Mouse (Mus musculus) lung, postnatal 10 days (tissue): ENCODE results near the gene Gpatch3.

Source experiments
- DNase-seq: peaks from one replicate; pipeline ENCODE4 v3.0.0; 2021

Gpatch3 gene

DNA sequence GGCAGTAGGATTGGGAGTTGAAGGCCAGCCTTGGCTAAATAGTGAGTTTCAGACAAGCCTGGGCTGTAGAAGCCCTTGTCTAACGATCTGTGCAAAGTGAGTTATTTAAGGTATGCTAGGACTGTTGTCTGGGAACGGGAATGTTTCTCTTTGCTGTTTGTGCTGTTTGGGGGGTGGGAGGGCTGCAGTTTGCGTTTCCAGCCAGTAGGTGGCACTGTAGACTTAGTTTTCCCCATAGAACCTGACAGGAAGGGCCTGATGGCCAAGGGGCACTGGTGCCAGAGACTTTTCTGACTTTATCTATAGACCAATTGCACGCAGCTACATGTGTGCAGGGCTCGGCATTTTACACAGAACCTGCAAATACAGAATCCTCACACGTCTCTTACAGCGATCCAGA, 18.0 kb downstream of the Gpatch3 start:
- peak; percentile 83 for DNase-seq

DNA sequence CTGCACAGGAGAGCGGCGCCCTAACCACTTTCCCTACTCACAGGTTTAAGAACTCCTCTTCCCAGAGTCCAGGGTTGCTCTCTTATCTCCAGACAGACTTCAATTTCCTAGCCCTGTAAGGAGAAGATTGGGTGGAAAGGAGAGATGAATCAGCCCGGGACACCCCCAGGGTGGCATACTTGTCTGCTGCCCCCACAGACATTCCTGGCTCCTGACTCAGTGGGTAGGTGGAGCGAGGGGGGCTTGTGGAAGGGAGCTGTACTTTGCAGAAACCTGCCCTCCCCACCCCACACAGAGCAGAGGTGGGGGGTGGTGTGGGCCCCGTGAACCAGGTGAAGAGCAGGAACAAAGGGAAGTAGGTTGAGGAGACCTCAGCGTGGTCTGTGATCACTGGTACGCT, 21.0 kb downstream of the Gpatch3 start:
- DNase-seq: no peak

GRCm38 (mm10) chr4:133596084-133596483, 21.5 kb downstream of the Gpatch3 start:
- DNase-seq: no peak

DNA sequence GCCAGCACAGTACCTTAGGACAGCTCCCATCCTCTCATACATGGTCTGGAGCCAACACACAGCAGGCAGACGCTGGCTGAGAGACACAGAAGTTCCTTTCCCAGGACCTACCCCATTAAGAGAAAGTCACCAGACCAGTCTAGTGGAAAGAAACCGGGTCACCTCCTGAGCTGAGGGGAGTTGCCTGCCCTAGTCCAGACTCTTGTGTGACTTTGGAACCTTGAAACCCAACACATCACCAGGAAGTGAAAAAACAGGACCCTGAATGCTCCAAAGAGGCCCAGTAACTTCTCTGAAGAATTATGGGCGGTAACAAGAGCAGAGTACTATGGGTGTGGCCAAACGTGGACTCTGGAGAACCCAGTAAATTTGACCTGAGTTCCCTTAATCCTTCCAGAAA, 24.1 kb downstream of the Gpatch3 start:
- DNase-seq: no peak

- DNase-seq: no peak
Measured at GRCm38 (mm10) chr4:133599116-133599515, 24.6 kb downstream of the Gpatch3 start.

GRCm38 (mm10) chr4:133599571-133600073, 25.1 kb downstream of the Gpatch3 start:
- DNase-seq: peak; percentile 95

DNA sequence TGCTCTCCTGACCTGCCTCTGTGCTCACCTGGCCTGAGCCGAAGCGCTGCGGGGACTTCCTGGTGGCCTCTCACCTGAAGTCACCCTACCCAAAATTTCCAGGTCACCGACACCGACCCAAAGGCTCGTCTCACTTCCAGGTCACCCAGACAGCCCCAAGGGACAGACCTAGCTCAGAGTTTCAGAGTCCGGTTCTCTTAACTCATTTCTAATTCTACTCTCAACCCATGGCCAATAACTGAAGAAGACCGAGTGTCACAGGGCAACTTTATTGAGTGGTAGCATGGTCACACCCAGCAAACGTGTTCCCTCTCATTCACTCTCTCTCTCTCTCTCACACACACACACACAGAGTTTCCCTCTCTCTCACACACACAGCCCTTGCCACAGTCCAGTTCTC, 25.8 kb downstream of the Gpatch3 start:
- no peak for DNase-seq

DNA sequence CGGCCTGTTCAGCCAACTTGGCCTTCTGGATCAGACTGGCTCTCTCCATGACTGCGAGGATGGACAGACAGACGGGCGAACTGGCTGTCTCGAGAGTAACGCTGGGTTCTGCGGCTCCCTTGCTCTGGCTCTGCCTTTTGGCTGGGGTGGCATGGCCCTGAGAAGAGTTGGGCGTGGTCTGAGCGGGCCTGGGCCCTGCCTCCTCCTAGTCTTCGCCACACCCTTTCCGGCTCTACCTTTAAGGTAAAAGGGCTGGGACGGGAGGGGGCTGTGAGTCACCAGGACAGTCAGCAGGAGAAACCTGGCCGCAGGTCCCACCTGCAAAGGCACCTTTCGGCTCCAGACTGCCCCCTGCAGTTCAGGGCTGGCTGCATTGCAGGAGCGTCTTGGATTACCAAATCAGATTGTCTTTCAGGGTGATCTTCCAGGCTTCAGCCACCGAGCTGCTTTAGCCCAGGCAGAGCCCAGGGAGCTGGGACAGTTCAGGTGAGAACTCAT, 27.2 kb downstream of the Gpatch3 start, which contains the start of gene Sfn:
TSS of gene Sfn (minus strand) at position 448 of the 498 bp plus-strand sequence.
- peak; percentile 82 for DNase-seq

- no peak for DNase-seq
Measured at GRCm38 (mm10) chr4:133603056-133603455, 28.5 kb downstream of the Gpatch3 start.

DNA sequence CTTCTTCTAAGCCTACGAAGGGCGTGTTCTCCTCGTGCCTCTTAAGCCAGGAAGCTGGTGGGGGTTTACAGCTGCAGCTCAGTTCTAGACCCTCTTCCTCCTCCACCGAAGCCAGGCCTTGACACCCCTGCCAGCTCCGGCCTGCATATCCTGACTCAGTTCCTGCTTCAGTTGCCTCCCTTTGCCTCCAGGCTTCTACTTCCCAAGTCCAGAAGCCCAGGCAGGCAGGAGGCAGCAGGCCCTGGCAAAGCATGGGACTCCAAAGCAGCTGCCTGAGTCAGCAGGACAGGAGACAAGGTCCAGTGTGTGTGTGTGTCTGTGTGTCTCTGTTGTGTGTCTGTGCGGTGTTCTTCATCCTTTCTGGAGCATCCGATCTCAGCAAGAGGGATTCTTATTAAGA, 29.6 kb downstream of the Gpatch3 start:
- DNase-seq: no peak

- DNase-seq: no peak
Measured at GRCm38 (mm10) chr4:133604856-133605255, 30.3 kb downstream of the Gpatch3 start.

- peak; percentile 47 for DNase-seq
Measured at GRCm38 (mm10) chr4:133605330-133605729, 30.8 kb downstream of the Gpatch3 start.

GRCm38 (mm10) chr4:133607284-133607683, 32.7 kb downstream of the Gpatch3 start:
- no peak for DNase-seq

DNA sequence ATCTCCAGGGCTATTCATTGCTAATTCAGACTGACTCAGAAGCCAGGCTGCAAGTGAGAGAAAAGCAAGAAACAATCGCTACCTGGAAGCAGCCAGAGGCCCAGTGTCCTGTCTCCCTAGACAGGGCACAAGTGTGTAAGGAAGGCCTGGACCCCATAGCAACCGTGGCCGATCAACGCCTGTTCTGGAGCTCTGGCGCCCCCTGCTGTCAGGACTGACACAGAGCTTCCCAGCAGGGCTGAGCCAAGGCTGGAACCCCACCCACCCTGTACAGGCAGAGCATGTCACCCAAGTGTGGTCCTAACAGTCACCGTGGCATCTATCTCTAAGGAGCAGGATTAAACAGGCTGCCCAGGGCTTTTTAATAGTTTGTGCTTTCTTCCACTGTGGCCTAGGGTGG, 35.2 kb downstream of the Gpatch3 start:
- peak; percentile 92 for DNase-seq

- DNase-seq: no peak
Measured at GRCm38 (mm10) chr4:133611815-133612214, 37.3 kb downstream of the Gpatch3 start.

GRCm38 (mm10) chr4:133612416-133612815, 37.9 kb downstream of the Gpatch3 start:
- no peak for DNase-seq

DNA sequence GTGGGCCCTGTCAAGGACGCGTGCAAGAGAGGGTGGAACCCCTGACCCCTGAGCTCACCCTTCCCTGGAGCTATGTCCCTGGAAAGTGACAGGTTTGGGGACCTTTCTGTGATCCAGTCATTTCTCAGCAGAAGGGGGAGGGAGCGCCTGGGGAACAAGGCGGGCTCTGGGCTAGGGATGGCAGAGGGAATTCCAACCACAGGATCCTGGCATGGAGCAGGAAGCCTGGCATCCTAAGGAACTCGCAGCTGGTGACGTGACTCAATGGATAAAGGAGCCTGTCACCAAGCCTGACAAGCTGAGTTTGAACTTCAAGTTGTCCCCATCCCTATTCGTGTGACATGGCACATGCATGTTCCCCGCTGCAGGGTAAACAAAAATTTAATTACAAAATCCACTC, 38.5 kb downstream of the Gpatch3 start:
- no peak for DNase-seq

DNA sequence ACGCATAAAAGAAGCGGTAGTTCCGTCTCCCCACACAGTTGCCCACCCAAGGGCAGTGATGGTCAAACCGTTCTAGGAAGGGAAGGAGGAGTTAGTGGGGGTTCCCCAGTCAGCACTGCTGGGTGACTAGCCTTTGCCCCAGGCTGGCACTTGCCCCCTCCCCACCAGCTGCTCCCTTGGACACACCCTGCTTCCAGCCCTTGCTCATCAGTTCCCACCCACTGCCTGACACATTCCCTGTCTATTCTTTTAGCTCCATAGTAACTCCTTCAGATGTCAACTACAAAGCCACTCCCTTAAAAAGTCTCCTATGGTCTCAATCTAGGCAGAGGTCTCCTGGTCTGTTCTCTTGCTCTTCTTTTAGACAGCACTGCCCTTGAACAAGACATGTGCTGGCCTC, 39.3 kb downstream of the Gpatch3 start:
- no peak for DNase-seq

GRCm38 (mm10) chr4:133614274-133614761, 39.8 kb downstream of the Gpatch3 start:
- peak; percentile 83 for DNase-seq

DNA sequence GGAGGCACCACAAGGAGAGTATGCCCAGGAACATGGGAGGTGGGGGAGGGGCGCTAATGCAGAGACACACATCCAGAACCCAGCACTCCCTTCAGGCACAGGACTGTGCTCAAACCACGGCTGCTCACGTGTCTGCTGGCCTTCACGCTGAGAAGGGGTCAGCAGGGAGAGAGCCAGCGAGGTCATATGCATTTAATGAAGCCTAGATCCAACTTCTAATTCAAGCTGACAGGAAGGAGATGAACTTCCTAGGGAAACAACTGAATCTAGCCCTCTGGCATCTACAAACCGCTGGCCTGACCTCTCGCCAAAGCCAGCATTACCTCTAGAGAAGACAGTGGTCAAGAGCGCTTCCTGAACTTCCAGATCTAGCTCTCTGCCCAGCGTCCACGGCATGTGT, 40.9 kb downstream of the Gpatch3 start:
- no peak for DNase-seq

DNA sequence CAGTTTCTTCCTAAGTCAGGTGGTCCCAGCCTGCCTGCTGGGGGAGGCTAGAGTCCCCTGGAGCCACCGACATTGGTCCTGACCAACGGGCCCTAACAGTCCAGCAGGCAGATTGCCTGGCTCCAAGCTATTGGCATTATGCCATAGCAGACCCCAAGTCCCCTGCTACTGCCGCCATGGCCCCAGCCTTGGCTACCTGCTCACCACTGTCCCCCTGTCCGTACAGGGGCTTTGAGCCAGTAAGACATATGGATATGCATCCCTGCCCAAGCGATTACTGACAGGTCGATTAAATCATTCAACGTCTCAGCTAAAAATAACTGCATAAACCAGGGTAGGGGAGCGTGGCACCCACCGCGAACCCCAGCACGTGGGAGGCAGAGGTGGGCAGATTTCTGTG, 43.4 kb downstream of the Gpatch3 start:
- no peak for DNase-seq

DNA sequence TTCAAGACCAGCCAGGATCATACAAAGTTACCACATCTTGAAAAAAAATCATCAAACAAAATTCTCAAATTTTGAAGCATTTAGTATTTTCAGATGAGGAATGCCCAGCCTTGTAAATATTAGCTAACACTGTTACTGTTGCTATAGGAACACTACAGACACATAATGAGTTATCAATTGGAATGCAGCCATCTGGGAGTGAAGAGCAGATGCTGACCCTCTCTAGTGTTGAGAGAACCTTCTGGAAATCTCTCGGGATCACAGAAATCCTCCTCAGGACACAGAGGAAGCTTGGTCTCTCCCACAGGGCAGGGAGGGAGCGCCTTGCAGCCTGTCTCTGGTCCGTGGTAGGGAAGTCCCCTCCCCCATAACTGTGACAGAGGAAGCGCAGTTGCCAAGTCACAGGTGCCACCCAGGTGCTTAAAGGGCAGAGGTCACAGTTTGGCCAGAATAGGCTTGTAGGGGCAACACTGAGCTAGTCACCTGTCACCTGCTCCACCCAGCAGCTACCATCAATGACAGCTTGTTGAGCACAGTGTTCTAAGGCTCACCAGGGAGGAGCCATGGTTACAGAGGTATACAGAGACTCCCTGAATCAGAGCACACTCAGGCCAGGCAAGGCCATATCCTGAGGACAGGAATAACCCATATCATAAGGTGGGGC, 45.1 kb downstream of the Gpatch3 start:
- no peak for DNase-seq

DNA sequence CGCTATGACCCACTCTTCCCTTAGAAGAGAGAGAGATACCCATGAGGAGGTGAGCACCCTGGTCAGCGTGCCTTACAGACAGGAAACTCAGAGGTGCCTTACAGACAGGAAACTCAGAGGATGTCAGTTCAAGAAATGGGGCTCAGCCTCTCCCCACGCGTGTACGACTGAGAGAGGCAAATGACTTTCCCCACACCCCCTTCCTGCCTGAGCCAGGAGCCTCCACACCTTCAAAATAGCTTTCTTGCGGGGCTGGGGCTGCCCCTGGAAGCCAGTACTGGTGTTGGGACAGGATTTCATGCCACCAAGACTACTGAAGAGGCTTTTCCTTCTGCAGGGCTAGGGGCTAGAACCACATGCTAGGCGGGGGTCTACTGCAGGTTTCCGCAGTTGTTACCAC, 46.1 kb downstream of the Gpatch3 start:
- DNase-seq: no peak

- no peak for DNase-seq
Measured at GRCm38 (mm10) chr4:133622161-133622695, 47.7 kb downstream of the Gpatch3 start.
